Mouse (Mus musculus) testis, adult 2 months (tissue): ENCODE results near the gene Fubp1.

Source experiments
- CTCF ChIP-seq: fragments of 200-500 bp; IDR thresholded peaks from 2 replicates; pipeline ENCODE4 v1.5.1; 2012; ENCODE audit warnings: low read depth, mild to moderate bottlenecking, inconsistent platforms, low read length, moderate library complexity; ENCODE audit not compliant: control insufficient read depth, insufficient read depth, insufficient replicate concordance
- POLR2A ChIP-seq: fragments of 200-500 bp; IDR thresholded peaks from 2 replicates; pipeline ENCODE4 v1.6.1; 2012; ENCODE audit warnings: low read depth, mild to moderate bottlenecking, inconsistent platforms, low read length, moderate library complexity; ENCODE audit not compliant: control insufficient read depth

- TF ChIP-seq CTCF (no peak), POLR2A (no peak)
Measured at GRCm38 (mm10) chr3:152261436-152261835, 51.2 kb downstream of the Fubp1 start.
